23 mouse cellular contexts compared by ENCODE assay signal in genomic region chr11:98546529-98547307, GRCm38 (mm10). TPM values are rescaled to one million over a fixed set of nuclear protein-coding genes. Genes with fewer than 3 reads are reported as not detected.
DNase-seq lines count a peak whose midpoint lies in the region; ATAC-seq and TF ChIP-seq lines count a peak whose summit lies in the region.
"Had no signal": no experiment of that assay in that cellular context is flagged by ENCODE, and none has a peak within 500 bp of the region (broad histone marks: within the 10 kb centered on the region; RNA-seq: fewer than 3 reads in every experiment).

No protein-coding gene starts in this region.

- ATAC-seq in neural tube, embryonic 15.5 days (ENCODE audit: low FRiP score) = no peak
- ATAC-seq: forebrain, embryonic 15.5 days; midbrain, embryonic 13.5 days had no signal

- TF ChIP-seq POLR2A in bone marrow, adult 2 months (IDR thresholded peaks at IDR 0.05; ENCODE audit: borderline replicate concordance, control insufficient read depth, low read depth, low read length) = no peak

- H3K27me3 ChIP-seq in neural tube, embryonic 15.5 days (replicated peaks) = peaks cover 74% of the 10 kb centered on the region

- intact Hi-C loops in heart, postnatal 25 days (cut with DNase I) = no loop called here
- intact Hi-C loops in left cerebral cortex, postnatal 36 days (cut with DNase I) = loop anchor here (10.0 kb wide), 1 partner anchor 212 kb away; no protein-coding TSS in a partner anchor

- TF ChIP-seq CTCF in bone marrow, adult 2 months (IDR thresholded peaks at IDR 0.05; ENCODE audit: control insufficient read depth, insufficient read depth, low read length) = no peak

- no peaks in the 10 kb centered on the region for H3K36me3 ChIP-seq in neural tube, embryonic 15.5 days
- H3K36me3 ChIP-seq: forebrain, embryonic 15.5 days; limb, embryonic 10.5 days; liver, embryonic 13.5 days; midbrain, embryonic 13.5 days had no signal

- H3K9me3 ChIP-seq in neural tube, embryonic 15.5 days (replicated peaks) = no peaks in the 10 kb centered on the region
- H3K9me3 ChIP-seq: forebrain, embryonic 15.5 days; limb, embryonic 10.5 days; liver, embryonic 13.5 days; midbrain, embryonic 13.5 days had no signal

- peak; percentile 25 for DNase-seq in heart, adult 11 months
- DNase-seq in heart, postnatal 25 days (ENCODE audit: low spot score) = no peak
- DNase-seq in neural tube, embryonic 10.5 days (ENCODE audit: extremely low spot score, low spot score) = peak; percentile 22
- peak; percentile 48 for DNase-seq in thymus, postnatal 25 days
- no peak for DNase-seq in Muller cell, postnatal 12 days (ENCODE audit: inconsistent ontology term)
- DNase-seq in left cerebral cortex, postnatal 36 days (ENCODE audit: low spot score in 2 of 2) = no peak
- DNase-seq: cerebellum, adult 9-10 months; kidney, adult 9 months; liver, embryonic 13.5 days; right cerebral cortex, postnatal 4 days had no signal

- H3K4me2 ChIP-seq in neural tube, embryonic 15.5 days = no peak overlapping the region

- no peak overlapping the region for H3K4me3 ChIP-seq in neural tube, embryonic 15.5 days (replicated peaks)
- H3K4me3 ChIP-seq in bone marrow, adult 2 months (replicated peaks; ENCODE audit: control insufficient read depth, low read depth, low read length) = peak overlapping the region; percentile 22
- H3K4me3 ChIP-seq: erythroblast, embryonic 14.5 days had no signal

- no peak overlapping the region for H3K27ac ChIP-seq in neural tube, embryonic 15.5 days (replicated peaks)
- H3K27ac ChIP-seq in bone marrow, adult 2 months (ENCODE audit: control insufficient read depth, insufficient read depth, low read depth, low read length, poor library complexity) = peak overlapping the region; percentile 81
- H3K27ac ChIP-seq: forebrain, embryonic 15.5 days; heart, adult 2 months; liver, embryonic 13.5 days; midbrain, embryonic 13.5 days had no signal

- no peak overlapping the region for H3K9ac ChIP-seq in neural tube, embryonic 15.5 days (replicated peaks)
- H3K9ac ChIP-seq: forebrain, embryonic 15.5 days; liver, embryonic 13.5 days had no signal

- H3K4me1 ChIP-seq in neural tube, embryonic 15.5 days = peaks cover 20% of the 10 kb centered on the region
- H3K4me1 ChIP-seq in bone marrow, adult 2 months (ENCODE audit: control insufficient read depth, insufficient read depth, low read length) = peaks cover 2% of the 10 kb centered on the region; the same call in 1 of the 2 replicates

- 44% methylated on average over 12 of the region's 12 CpGs for WGBS in neural tube, embryonic 15.5 days
- WGBS in bone marrow, adult 2 months = 36% methylated on average over 12 of the region's 12 CpGs

RNA-seq across cellular contexts. Expression of gene Ikzf3, which starts 0.9 kb away (rescaled TPM):
- total RNA-seq in heart, postnatal 25 days (2021) = under 1 TPM; 0.44 to 0.61 TPM
- 0.18 and 1.3 TPM in 2 replicates for polyA plus RNA-seq in neural tube, embryonic 15.5 days (2015; fragmentation: Nextera tagmentation; extraction: Ambion mirVana)
- polyA plus RNA-seq in bone marrow, adult 2 months (2011; ENCODE audit: insufficient read depth, insufficient read length, low replicate concordance, missing spikeins) = 13.3 and 41.7 TPM in 2 replicates
- not detected for total RNA-seq in left cerebral cortex, postnatal 36 days (2021)
- polyA plus RNA-seq: erythroblast, embryonic 14.5 days; limb, embryonic 10.5 days; neural tube, embryonic 11.5 days had no signal

RNA-seq across cellular contexts. Expression of gene Zpbp2, which starts 4.2 kb away (rescaled TPM):
- not detected for total RNA-seq in heart, postnatal 25 days (2021)
- polyA plus RNA-seq in neural tube, embryonic 15.5 days (2015; fragmentation: Nextera tagmentation; extraction: Ambion mirVana) = 0.45 TPM in 1 of 2 replicates, not detected in the other
- polyA plus RNA-seq in bone marrow, adult 2 months (2011; ENCODE audit: insufficient read depth, insufficient read length, low replicate concordance, missing spikeins) = 2.2 and 6.5 TPM in 2 replicates
- total RNA-seq in left cerebral cortex, postnatal 36 days (2021) = under 1 TPM in 1 of 2 experiments, not detected in 1; 0.20 TPM
- total RNA-seq: adrenal gland, postnatal 14 days; gastrocnemius, adult 18-20 months; heart, adult 2 months; heart, postnatal 10 days; layer of hippocampus, postnatal 25 days had no signal
- polyA plus RNA-seq: heart, adult 2 months had no signal

RNA-seq across cellular contexts. Expression of gene Ormdl3, which starts 40.5 kb away (rescaled TPM):
- total RNA-seq in heart, postnatal 25 days (2021) = 10 to 100 TPM; 35.6 to 37.8 TPM
- 92.9 and 99.8 TPM in 2 replicates for polyA plus RNA-seq in neural tube, embryonic 15.5 days (2015; fragmentation: Nextera tagmentation; extraction: Ambion mirVana)
- 41.1 and 41.2 TPM in 2 replicates for polyA plus RNA-seq in bone marrow, adult 2 months (2011; ENCODE audit: insufficient read depth, insufficient read length, low replicate concordance, missing spikeins)
- total RNA-seq in left cerebral cortex, postnatal 36 days (2021) = 10 to 100 TPM; 46.5 to 47.8 TPM

RNA-seq across cellular contexts. Expression of gene Lrrc3c, which starts 51.4 kb away (rescaled TPM):
- not detected for total RNA-seq in heart, postnatal 25 days (2021)
- polyA plus RNA-seq in neural tube, embryonic 15.5 days (2015; fragmentation: Nextera tagmentation; extraction: Ambion mirVana) = not detected in 2 replicates
- polyA plus RNA-seq in bone marrow, adult 2 months (2011; ENCODE audit: insufficient read depth, insufficient read length, low replicate concordance, missing spikeins) = not detected in 2 replicates
- not detected for total RNA-seq in left cerebral cortex, postnatal 36 days (2021)
- total RNA-seq: adrenal gland, postnatal 14 days; gastrocnemius, adult 18-20 months; heart, adult 2 months; heart, postnatal 10 days; layer of hippocampus, postnatal 25 days had no signal
- polyA plus RNA-seq: erythroblast, embryonic 14.5 days; forebrain, embryonic 15.5 days; heart, adult 2 months; limb, embryonic 10.5 days; liver, embryonic 13.5 days; lung, postnatal 0 days; midbrain, embryonic 13.5 days; neural tube, embryonic 11.5 days had no signal

Comparison
In these comparisons a context has a peak if more than half of its experiments do, and no peak if none do; other contexts are left out.
1. DNase-seq: peak in heart, adult 11 months (single experiment), neural tube, embryonic 10.5 days (single experiment) and thymus, postnatal 25 days (single experiment); none in heart, postnatal 25 days (single experiment), Muller cell, postnatal 12 days (single experiment) and left cerebral cortex, postnatal 36 days (0 of 2).